Mouse (Mus musculus) myocyte (in vitro differentiated cells): ENCODE results near the gene Ptprcap. TPM values are rescaled to one million over a fixed set of nuclear protein-coding genes. Genes with fewer than 3 reads are reported as not detected.

Experiments used
- H3K27me3 ChIP-seq: one replicate; pipeline ENCODE4 v1.6.1; 2011; ENCODE audit not compliant: control insufficient read depth, insufficient read depth, insufficient read length
- H3K36me3 ChIP-seq: one replicate; pipeline ENCODE4 v1.6.1; 2011; ENCODE audit not compliant: control insufficient read depth, insufficient read depth
- H3K4me2 ChIP-seq: one replicate; pipeline ENCODE4 v1.6.1; 2011; ENCODE audit warnings: low read depth, control low read depth
- H3K4me3 ChIP-seq: one replicate; pipeline ENCODE4 v1.5.1; 2011; ENCODE audit warnings: mild to moderate bottlenecking, control low read depth, moderate library complexity
- H3K79me2 ChIP-seq: one replicate; pipeline ENCODE4 v1.6.1; 2011; ENCODE audit not compliant: control insufficient read depth, insufficient read depth
- H3ac ChIP-seq: one replicate; pipeline ENCODE4 v1.6.1; 2011; ENCODE audit not compliant: control insufficient read depth, insufficient read length
- CEBPB ChIP-seq: IDR thresholded peaks from 2 replicates; pipeline ENCODE4 v1.6.1; 2011; ENCODE audit warnings: mild to moderate bottlenecking, moderate library complexity; ENCODE audit not compliant: poor library complexity, insufficient read depth, severe bottlenecking
- E2F4 ChIP-seq: IDR thresholded peaks from one replicate; pipeline ENCODE4 v1.6.1; 2011; ENCODE audit warnings: mild to moderate bottlenecking, control low read depth, moderate library complexity; ENCODE audit not compliant: insufficient read depth
- MAX ChIP-seq: IDR thresholded peaks from one replicate; pipeline ENCODE4 v1.6.1; 2011; ENCODE audit warnings: low read depth, mild to moderate bottlenecking, control low read depth
- MYOD1 ChIP-seq, 3 experiments: IDR thresholded peaks; one replicate each; pipeline ENCODE4 v1.6.1; 2011; ENCODE audit warnings: control low read depth in 2 of 3, low read depth in 2 of 3, mild to moderate bottlenecking in 2 of 3, moderate library complexity in 1 of 3; ENCODE audit not compliant: insufficient read length in 2 of 3, control insufficient read depth in 1 of 3
- MYOG ChIP-seq, 3 experiments: IDR thresholded peaks; one replicate each; pipeline ENCODE4 v1.6.1; 2011; ENCODE audit warnings: control low read depth in 2 of 3, low read depth in 2 of 3, mild to moderate bottlenecking in 2 of 3; ENCODE audit not compliant: insufficient read length in 2 of 3, control insufficient read depth in 1 of 3, insufficient read depth in 1 of 3
- POLR2A ChIP-seq: IDR thresholded peaks from one replicate; pipeline ENCODE4 v1.6.1; 2011; ENCODE audit warnings: low read depth, mild to moderate bottlenecking, control low read depth, moderate library complexity; ENCODE audit not compliant: insufficient read length
- POLR2AphosphoS2 ChIP-seq: IDR thresholded peaks from one replicate; pipeline ENCODE4 v1.6.1; 2011; ENCODE audit warnings: low read depth, control low read depth; ENCODE audit not compliant: insufficient read length
- REST ChIP-seq: IDR thresholded peaks from one replicate; pipeline ENCODE4 v1.6.1; 2011; ENCODE audit warnings: mild to moderate bottlenecking, control low read depth, moderate library complexity; ENCODE audit not compliant: insufficient read depth, insufficient read length
- SRF ChIP-seq: IDR thresholded peaks from one replicate; pipeline ENCODE4 v1.6.1; 2011; ENCODE audit warnings: low read depth; ENCODE audit not compliant: control insufficient read depth, insufficient read length
- TCF12 ChIP-seq: IDR thresholded peaks from one replicate; pipeline ENCODE4 v1.6.1; 2011; ENCODE audit warnings: mild to moderate bottlenecking, control low read depth; ENCODE audit not compliant: poor library complexity, insufficient read depth, severe bottlenecking
- TCF3 ChIP-seq: IDR thresholded peaks from one replicate; pipeline ENCODE4 v1.6.1; 2011; ENCODE audit warnings: low read depth, control low read depth; ENCODE audit not compliant: insufficient read length
- USF1 ChIP-seq: IDR thresholded peaks from one replicate; pipeline ENCODE4 v1.6.1; 2011; ENCODE audit warnings: low read depth, mild to moderate bottlenecking, control low read depth, moderate library complexity
- polyA plus RNA-seq: library from polyadenylated mRNA; unstranded; fragments of >200 nt; fragmentation: generic; extraction: Trizol; gene quantifications from one replicate; pipeline ENCODE4 v1.2.1, GENCODE M21; 2012; ENCODE audit warnings: missing spikeins

Ptprcap gene
- polyA plus RNA-seq, 1 experiment, result 4.9 TPM

GRCm38 (mm10) chr19:4145936-4146335, 7.5 kb upstream of the Ptprcap start:
- H3K79me2 ChIP-seq, result peaks cover 15% of the 10 kb centered on the region
- no peak overlapping the region for H3K4me2 ChIP-seq
- H3ac ChIP-seq, result no peak overlapping the region
- no peak for TF ChIP-seq CEBPB
- no peak for TF ChIP-seq E2F4
- no peak for TF ChIP-seq MYOG (IDR thresholded peaks at IDR 0.05; ENCODE audit: control insufficient read depth in 1 of 3, insufficient read depth in 1 of 3, insufficient read length in 2 of 3, low read depth in 2 of 3)
- TF ChIP-seq POLR2A, result no peak
- no peak for TF ChIP-seq MYOD1 (IDR thresholded peaks at IDR 0.05; ENCODE audit: control insufficient read depth in 1 of 3, insufficient read length in 2 of 3, low read depth in 2 of 3)
- TF ChIP-seq TCF3, result no peak
- TF ChIP-seq REST, result no peak
- TF ChIP-seq SRF, result no peak
- TF ChIP-seq MAX, result no peak
- no peak for TF ChIP-seq TCF12
- no peak for TF ChIP-seq USF1
- TF ChIP-seq POLR2AphosphoS2, result no peak
- H3K36me3 ChIP-seq, result peaks cover 5% of the 10 kb centered on the region
- no peak overlapping the region for H3K4me3 ChIP-seq
- no peaks in the 10 kb centered on the region for H3K27me3 ChIP-seq

- H3K27me3 ChIP-seq, result no peaks in the 10 kb centered on the region
- TF ChIP-seq POLR2AphosphoS2 (no peak), MYOG (IDR thresholded peaks at IDR 0.05; ENCODE audit: control insufficient read depth in 1 of 3, insufficient read depth in 1 of 3, insufficient read length in 2 of 3, low read depth in 2 of 3) (no peak), MYOD1 (IDR thresholded peaks at IDR 0.05; ENCODE audit: control insufficient read depth in 1 of 3, insufficient read length in 2 of 3, low read depth in 2 of 3) (no peak), REST (no peak), USF1 (no peak), POLR2A (no peak), E2F4 (no peak), CEBPB (no peak), SRF (no peak), TCF12 (no peak), TCF3 (no peak), MAX (no peak)
- H3K4me3 ChIP-seq, result no peak overlapping the region
- no peak overlapping the region for H3ac ChIP-seq
- peaks cover 6% of the 10 kb centered on the region for H3K36me3 ChIP-seq
- no peak overlapping the region for H3K4me2 ChIP-seq
- H3K79me2 ChIP-seq, result peaks cover 15% of the 10 kb centered on the region
Observed at GRCm38 (mm10) chr19:4146366-4147021, 6.9 kb upstream of the Ptprcap start.

DNA sequence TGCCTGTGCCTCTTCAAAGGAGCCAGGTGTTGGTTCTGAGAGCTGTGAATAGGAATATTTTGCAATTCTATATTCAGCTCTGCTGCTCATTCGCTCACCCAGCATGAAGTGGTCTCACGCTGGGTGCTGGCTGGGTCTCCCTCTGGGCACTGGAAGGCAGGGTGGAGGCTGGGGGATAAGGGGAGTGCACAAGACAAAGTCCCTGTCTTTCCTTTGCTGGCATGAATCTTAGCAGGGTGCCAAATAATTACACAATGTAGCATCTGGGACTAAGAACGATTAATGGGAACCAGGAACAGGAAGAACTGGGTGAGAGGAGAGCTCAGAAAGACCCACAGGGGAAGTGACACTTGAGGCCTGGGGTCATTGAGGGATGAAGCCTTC, 6.4 kb upstream of the Ptprcap start:
- Histone ChIP-seq H3K27me3 (no peaks in the 10 kb centered on the region), H3K36me3 (peaks cover 6% of the 10 kb centered on the region), H3K4me2 (no peak overlapping the region), H3K79me2 (peaks cover 15% of the 10 kb centered on the region), H3K4me3 (no peak overlapping the region), H3ac (no peak overlapping the region)
- TF ChIP-seq MYOD1 (IDR thresholded peaks at IDR 0.05; ENCODE audit: control insufficient read depth in 1 of 3, insufficient read length in 2 of 3, low read depth in 2 of 3) (no peak), USF1 (no peak), CEBPB (no peak), E2F4 (no peak), REST (no peak), POLR2AphosphoS2 (no peak), MYOG (IDR thresholded peaks at IDR 0.05; ENCODE audit: control insufficient read depth in 1 of 3, insufficient read depth in 1 of 3, insufficient read length in 2 of 3, low read depth in 2 of 3) (no peak), SRF (no peak), TCF3 (no peak), MAX (no peak), POLR2A (no peak), TCF12 (no peak)

DNA sequence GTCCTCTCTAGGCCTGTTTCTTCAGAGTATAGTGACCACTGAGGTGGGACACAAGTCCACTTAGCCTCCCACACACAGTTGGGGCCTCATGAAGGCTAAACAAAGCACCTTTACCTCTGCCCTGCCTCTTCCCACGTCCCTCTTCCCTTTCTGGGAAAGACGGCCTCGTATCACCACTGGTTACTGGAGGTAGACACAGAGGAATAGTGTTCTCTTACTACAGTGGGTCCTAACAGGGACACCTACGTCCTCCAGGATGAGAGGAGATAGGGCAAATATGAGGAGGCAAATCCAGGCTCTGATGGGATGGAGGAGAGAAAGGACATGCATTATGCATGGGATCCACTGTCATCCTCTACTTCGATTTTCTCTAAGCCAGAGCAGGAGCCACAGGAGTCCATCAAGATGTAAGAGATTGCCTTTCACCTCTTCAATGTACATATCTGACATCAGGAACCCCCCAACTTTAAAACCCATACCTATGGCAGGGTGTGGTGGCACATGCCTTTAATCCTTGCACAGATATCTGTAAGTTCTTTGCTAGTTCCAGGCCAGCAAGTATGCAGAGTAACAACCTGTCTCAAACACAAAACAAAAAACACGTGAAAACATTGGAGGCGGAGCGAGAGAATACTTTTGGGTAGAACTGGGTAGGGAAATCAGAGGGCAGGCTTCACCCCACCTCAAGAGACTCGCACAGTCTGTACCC, 5.5 kb upstream of the Ptprcap start:
- Histone ChIP-seq H3K36me3 (peaks cover 6% of the 10 kb centered on the region), H3K4me3 (peak overlapping the region; percentile 57), H3K27me3 (no peaks in the 10 kb centered on the region), H3K79me2 (peaks cover 15% of the 10 kb centered on the region), H3K4me2 (peak overlapping the region; percentile 86), H3ac (peak overlapping the region; percentile 23)
- no peak for TF ChIP-seq E2F4
- no peak for TF ChIP-seq MYOG (IDR thresholded peaks at IDR 0.05; ENCODE audit: control insufficient read depth in 1 of 3, insufficient read depth in 1 of 3, insufficient read length in 2 of 3, low read depth in 2 of 3)
- TF ChIP-seq REST, result no peak
- TF ChIP-seq TCF3, result no peak
- no peak for TF ChIP-seq POLR2AphosphoS2
- no peak for TF ChIP-seq TCF12
- TF ChIP-seq MYOD1 (IDR thresholded peaks at IDR 0.05; ENCODE audit: control insufficient read depth in 1 of 3, insufficient read length in 2 of 3, low read depth in 2 of 3), result no peak
- no peak for TF ChIP-seq MAX
- no peak for TF ChIP-seq CEBPB
- no peak for TF ChIP-seq USF1
- no peak for TF ChIP-seq SRF
- no peak for TF ChIP-seq POLR2A

DNA sequence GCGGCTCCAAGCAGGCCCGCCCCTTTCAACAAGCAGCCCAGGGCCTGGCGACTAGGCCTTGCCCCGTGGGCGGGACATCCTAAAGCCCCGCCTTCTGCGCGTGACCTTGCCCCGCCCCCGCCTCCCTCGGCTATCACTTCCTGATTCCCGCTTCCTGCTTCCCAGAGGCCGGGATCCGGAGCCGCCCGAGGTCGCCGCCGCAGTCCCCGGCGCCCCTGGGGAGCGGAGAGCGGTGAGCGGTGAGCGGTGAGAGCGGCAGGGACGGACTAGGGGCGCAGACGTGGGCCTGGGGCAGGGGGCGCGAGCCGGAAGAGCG, 5.0 kb upstream of the Ptprcap start, which contains the start of gene Coro1b:
Coro1b (plus strand) TSS at position 129 of the 316 bp plus-strand sequence.
- Histone ChIP-seq H3K4me2 (peak within 1 kb of the TSS; percentile 86), H3K79me2 (peaks cover 15% of the 10 kb centered on the region), H3ac (peak within 1 kb of the TSS; percentile 23), H3K36me3 (peaks cover 6% of the 10 kb centered on the region), H3K4me3 (peak within 1 kb of the TSS; percentile 57), H3K27me3 (no peaks in the 10 kb centered on the region)
- TF ChIP-seq POLR2A, result peak; percentile 83
- TF ChIP-seq USF1, result peak; percentile 65
- no peak for TF ChIP-seq MAX
- no peak for TF ChIP-seq POLR2AphosphoS2
- TF ChIP-seq TCF12, result no peak
- no peak for TF ChIP-seq SRF
- TF ChIP-seq MYOD1 (IDR thresholded peaks at IDR 0.05; ENCODE audit: control insufficient read depth in 1 of 3, insufficient read length in 2 of 3, low read depth in 2 of 3), result no peak
- no peak for TF ChIP-seq TCF3
- no peak for TF ChIP-seq CEBPB
- TF ChIP-seq MYOG (IDR thresholded peaks at IDR 0.05; ENCODE audit: control insufficient read depth in 1 of 3, insufficient read depth in 1 of 3, insufficient read length in 2 of 3, low read depth in 2 of 3), result no peak
- TF ChIP-seq REST, result no peak
